Mouse (Mus musculus) stomach, postnatal 0 days (tissue): ENCODE data around the gene Aplp2. TPM values are rescaled to one million over a fixed set of nuclear protein-coding genes. Genes with fewer than 3 reads are reported as not detected.

Source experiments
- ATAC-seq: fragments of 200-750 bp; cut with Nextera tagmentation; 2 replicates; pipeline ENCODE4 v1.8.0; 2017; ENCODE audit not compliant: low FRiP score, low TSS enrichment
- DNase-seq: peaks from one replicate; pipeline ENCODE4 v3.0.0-alpha.2; 2016; ENCODE audit warnings: low spot score
- H3K27ac ChIP-seq: fragments of 300-500 bp; sonication (generic); replicated peaks from 2 replicates; pipeline ENCODE4 v1.5.1; 2014; ENCODE audit warnings: mild to moderate bottlenecking, control low read depth
- H3K27me3 ChIP-seq: fragments of 300-500 bp; sonication (generic); 2 replicates; pipeline ENCODE4 v1.6.1; 2014; ENCODE audit warnings: low read length; ENCODE audit not compliant: control insufficient read depth, insufficient read depth
- H3K36me3 ChIP-seq: fragments of 300-500 bp; sonication (generic); 2 replicates; pipeline ENCODE4 v1.6.1; 2014; ENCODE audit warnings: low read length, mixed read lengths; ENCODE audit not compliant: control insufficient read depth, insufficient read depth
- H3K4me1 ChIP-seq: fragments of 300-500 bp; sonication (generic); replicated peaks from 2 replicates; pipeline ENCODE4 v1.6.1; 2014; ENCODE audit warnings: antibody characterized with exemption; ENCODE audit not compliant: control insufficient read depth, insufficient read depth
- H3K4me2 ChIP-seq: fragments of 300-500 bp; sonication (generic); replicated peaks from 2 replicates; pipeline ENCODE4 v1.6.1; 2014; ENCODE audit warnings: low read depth, mild to moderate bottlenecking, control low read depth, moderate library complexity
- H3K4me3 ChIP-seq: fragments of 300-500 bp; sonication (generic); 2 replicates; pipeline ENCODE4 v1.5.1; 2014; ENCODE audit warnings: low read depth, low read length, control low read depth
- H3K9ac ChIP-seq: fragments of 300-500 bp; sonication (generic); 2 replicates; pipeline ENCODE4 v1.6.1; 2014; ENCODE audit warnings: mild to moderate bottlenecking, low read length, control low read depth, mixed read lengths
- H3K9me3 ChIP-seq: fragments of 300-500 bp; sonication (generic); 2 replicates; pipeline ENCODE4 v1.6.1; 2016; ENCODE audit warnings: low read length; ENCODE audit not compliant: control insufficient read depth
- CTCF ChIP-seq: IDR thresholded peaks from 2 replicates; pipeline ENCODE4 v1.5.1; 2016; ENCODE audit warnings: antibody characterized with exemption, low read depth, mild to moderate bottlenecking, moderate library complexity
- EP300 ChIP-seq: optimal IDR thresholded peaks from 2 replicates; pipeline ENCODE3; 2016; ENCODE audit warnings: antibody characterized with exemption
- WGBS: fragments of 180-500 bp; shearing (Covaris S2); extraction: QIAGEN DNeasy Blood & Tissue Kit; methylation state at CpG from one replicate; pipeline ENCODE4 v1.1.7; 2014; 5-methylcytosine and 5-hydroxymethylcytosine counted together
- polyA plus RNA-seq: library from polyadenylated mRNA; unstranded; fragments of >200 nt; fragmentation: Nextera tagmentation; extraction: Ambion mirVana; gene quantifications from 2 replicates; pipeline ENCODE4 v1.2.1, GENCODE M21; 2015

The Aplp2 gene
- polyA plus RNA-seq, 1 experiment from 2014 or later = 187 TPM

GRCm38 (mm10) chr9:31207732-31208131, 3.9 kb downstream of the Aplp2 start:
- no peak for TF ChIP-seq CTCF
- TF ChIP-seq EP300 = no peak
- H3K4me2 ChIP-seq = no peak overlapping the region
- H3K36me3 ChIP-seq = no peaks in the 10 kb centered on the region
- no peak overlapping the region for H3K27ac ChIP-seq
- H3K27me3 ChIP-seq = no peaks in the 10 kb centered on the region
- H3K9me3 ChIP-seq = no peaks in the 10 kb centered on the region
- ATAC-seq (no peak), DNase-seq (no peak)
- H3K4me3 ChIP-seq = no peak overlapping the region
- WGBS = 42% methylated on average over 3 of the region's 3 CpGs
- H3K4me1 ChIP-seq = peaks cover 8% of the 10 kb centered on the region
- H3K9ac ChIP-seq = no peak overlapping the region

- DNase-seq = peak; percentile 63
- Histone ChIP-seq H3K27me3 (no peaks in the 10 kb centered on the region), H3K27ac (no peak overlapping the region), H3K4me2 (no peak overlapping the region), H3K4me3 (no peak overlapping the region), H3K36me3 (no peaks in the 10 kb centered on the region), H3K9me3 (no peaks in the 10 kb centered on the region), H3K9ac (no peak overlapping the region), H3K4me1 (peaks cover 8% of the 10 kb centered on the region)
- TF ChIP-seq CTCF (peak; percentile 43), EP300 (no peak)
- peak; percentile 80 for ATAC-seq
- whole genome bisulfite sequencing = 33% methylated on average over 6 of the region's 6 CpGs
These were observed 6.9 kb downstream of the Aplp2 start for GRCm38 (mm10) chr9:31204722-31205121.

DNA sequence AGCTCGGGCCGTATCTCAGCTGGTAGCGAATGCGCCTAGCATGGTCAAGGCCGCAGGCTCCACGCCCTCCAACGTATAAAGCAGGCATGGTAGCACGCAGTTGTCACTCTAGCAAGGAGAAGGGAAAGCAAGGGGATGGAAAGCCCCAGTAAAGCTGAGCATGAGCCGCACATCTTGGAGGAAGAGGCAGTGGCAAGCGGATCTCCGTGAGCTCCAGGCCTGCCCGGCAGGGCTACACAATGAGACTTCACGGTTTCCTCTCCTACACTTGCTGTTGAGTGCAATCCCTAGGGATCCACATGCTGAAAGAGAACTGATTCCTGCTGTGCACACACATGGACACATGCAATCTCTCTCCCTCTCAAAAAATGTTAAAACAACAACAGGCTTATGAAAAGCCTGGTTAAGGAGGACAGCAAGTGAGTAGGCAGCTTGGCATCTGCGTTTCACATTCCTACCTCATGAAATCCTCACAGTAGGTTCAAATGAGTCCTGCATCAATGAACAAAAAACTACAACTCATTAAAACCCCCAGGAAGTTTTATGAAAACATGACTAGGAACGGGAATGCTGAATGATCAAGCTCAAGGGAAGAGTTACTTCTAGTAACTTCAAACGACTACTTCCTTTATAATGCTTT, 7.9 kb downstream of the Aplp2 start:
- H3K4me1 ChIP-seq = peaks cover 8% of the 10 kb centered on the region
- H3K27me3 ChIP-seq = no peaks in the 10 kb centered on the region
- H3K9me3 ChIP-seq = no peaks in the 10 kb centered on the region
- 0 out of 2 replicates have a peak overlapping the region, but pooled peaks have one; percentile 25 for H3K27ac ChIP-seq
- WGBS = 72% methylated on average over 16 of the region's 16 CpGs
- H3K4me2 ChIP-seq = no peak overlapping the region
- ATAC-seq (no peak), DNase-seq (no peak)
- no peak overlapping the region for H3K4me3 ChIP-seq
- TF ChIP-seq CTCF (no peak), EP300 (no peak)
- no peak overlapping the region for H3K9ac ChIP-seq
- no peaks in the 10 kb centered on the region for H3K36me3 ChIP-seq

DNA sequence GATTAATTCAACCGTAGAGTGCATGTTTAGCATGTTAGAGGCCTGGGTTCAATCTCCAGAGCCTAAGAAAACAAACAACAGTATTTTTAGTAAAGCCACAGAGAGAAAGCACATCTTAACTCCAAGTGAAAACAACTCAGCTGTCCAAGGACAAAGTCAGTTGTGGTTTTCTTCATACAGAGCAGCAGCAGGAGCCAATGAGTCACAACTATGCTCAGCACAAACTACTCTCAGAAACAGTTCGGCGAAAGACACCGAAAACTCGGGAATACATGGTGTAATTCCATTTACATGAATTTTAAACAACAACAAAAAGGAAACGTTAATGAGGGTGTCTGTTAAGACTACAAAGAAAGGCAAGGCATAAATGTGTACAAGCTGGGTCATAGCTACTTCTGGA, 8.5 kb downstream of the Aplp2 start:
- DNase-seq (no peak), ATAC-seq (no peak)
- Histone ChIP-seq H3K4me2 (no peak overlapping the region), H3K36me3 (no peaks in the 10 kb centered on the region), H3K27me3 (no peaks in the 10 kb centered on the region), H3K4me1 (peaks cover 8% of the 10 kb centered on the region), H3K4me3 (no peak overlapping the region), H3K27ac (no peak overlapping the region), H3K9me3 (no peaks in the 10 kb centered on the region), H3K9ac (no peak overlapping the region)
- 66% methylated on average over 6 of the region's 6 CpGs for WGBS
- TF ChIP-seq CTCF (no peak), EP300 (no peak)

GRCm38 (mm10) chr9:31198614-31199013, 13.0 kb downstream of the Aplp2 start:
- DNase-seq (no peak), ATAC-seq (no peak)
- TF ChIP-seq CTCF (no peak), EP300 (no peak)
- H3K9me3 ChIP-seq = no peaks in the 10 kb centered on the region
- no peaks in the 10 kb centered on the region for H3K36me3 ChIP-seq
- no peak overlapping the region for H3K9ac ChIP-seq
- WGBS = 83% methylated on average over 3 of the region's 3 CpGs
- peaks cover 3% of the 10 kb centered on the region; the same call in 1 of the 2 replicates for H3K4me1 ChIP-seq
- H3K27me3 ChIP-seq = no peaks in the 10 kb centered on the region
- no peak overlapping the region for H3K4me2 ChIP-seq
- H3K27ac ChIP-seq = no peak overlapping the region
- no peak overlapping the region for H3K4me3 ChIP-seq

DNA sequence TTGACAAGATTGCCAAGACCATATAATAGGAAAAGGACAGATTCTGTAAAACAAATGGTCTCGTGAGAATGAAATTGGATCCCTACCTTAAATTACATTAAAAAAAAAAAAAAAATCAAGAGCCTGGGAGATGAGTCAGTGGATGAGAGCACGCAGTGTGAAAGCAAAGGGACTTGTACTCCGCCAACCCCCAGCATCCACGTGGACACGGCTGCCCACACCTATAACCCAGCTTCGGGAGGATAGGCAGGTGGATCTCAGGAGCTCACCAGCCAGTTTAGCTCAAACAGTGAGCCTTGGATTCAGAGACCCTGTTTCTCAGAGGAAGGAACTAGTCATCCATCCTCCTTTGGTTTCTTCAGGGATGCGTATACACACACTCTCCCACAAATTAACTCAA, 13.8 kb downstream of the Aplp2 start:
- no peak overlapping the region for H3K9ac ChIP-seq
- TF ChIP-seq EP300 (no peak), CTCF (no peak)
- H3K4me1 ChIP-seq = no peaks in the 10 kb centered on the region
- H3K9me3 ChIP-seq = no peaks in the 10 kb centered on the region
- no peak overlapping the region for H3K4me2 ChIP-seq
- DNase-seq (no peak), ATAC-seq (no peak)
- no peaks in the 10 kb centered on the region for H3K27me3 ChIP-seq
- H3K36me3 ChIP-seq = no peaks in the 10 kb centered on the region
- no peak overlapping the region for H3K4me3 ChIP-seq
- WGBS = 89% methylated on average over 7 of the region's 7 CpGs
- no peak overlapping the region for H3K27ac ChIP-seq
